In genomic region chr4:58992195-58992594, GRCm38 (mm10) we compare ENCODE assay signal across 14 mouse cellular contexts. TPM values are rescaled to one million over a fixed set of nuclear protein-coding genes. Genes with fewer than 3 reads are reported as not detected.
"Had no signal": no experiment of that assay in that cellular context is flagged by ENCODE, and none has a peak within 500 bp of the region (broad histone marks: within the 10 kb centered on the region; RNA-seq: fewer than 3 reads in every experiment).

No protein-coding gene starts in this region.

- H3K9me3 ChIP-seq: limb, embryonic 15.5 days; lung, embryonic 15.5 days; megakaryocyte, embryonic 14.5 days; midbrain, embryonic 12.5 days had no signal

- H3K4me1 ChIP-seq: midbrain, embryonic 12.5 days had no signal

- H3K36me3 ChIP-seq: limb, embryonic 15.5 days; lung, embryonic 15.5 days; midbrain, embryonic 12.5 days had no signal

- H3K4me2 ChIP-seq: limb, embryonic 15.5 days; lung, embryonic 15.5 days; midbrain, embryonic 12.5 days had no signal

- H3K4me3 ChIP-seq: limb, embryonic 15.5 days; lung, embryonic 15.5 days; megakaryocyte, embryonic 14.5 days; midbrain, embryonic 12.5 days had no signal

- H3K9ac ChIP-seq: limb, embryonic 15.5 days; lung, embryonic 15.5 days; midbrain, embryonic 12.5 days had no signal

- H3K27ac ChIP-seq: lung, embryonic 15.5 days; macrophage; midbrain, embryonic 12.5 days had no signal

- H3K27me3 ChIP-seq: limb, embryonic 15.5 days; lung, embryonic 15.5 days had no signal

- DNase-seq: kidney, adult 8-10 months; kidney, postnatal 36 days; layer of hippocampus, adult 9-11 months; layer of hippocampus, postnatal 36 days; lung, postnatal 14 days; right cerebral cortex, postnatal 25 days; thymus, postnatal 4 days had no signal

RNA-seq across cellular contexts. Expression of gene Gm20503, which starts 10.8 kb away (rescaled TPM):
- total RNA-seq: midbrain, postnatal 0 days had no signal
- polyA plus RNA-seq: macrophage had no signal

RNA-seq across cellular contexts. Expression of gene Zkscan16, which starts 48.8 kb away (rescaled TPM):
- polyA plus RNA-seq: macrophage; small intestine, adult 2 months had no signal
